Mouse (Mus musculus) thymus, postnatal 0 days (tissue): Measurements from ENCODE around the gene Rprd1b. TPM values are rescaled to one million over a fixed set of nuclear protein-coding genes. Genes with fewer than 3 reads are reported as not detected.
A peak's percentile ranks its signal among the peaks of the same experiment; 100 is the strongest.

Experiments used
- DNase-seq: peaks from one replicate; pipeline ENCODE4 v3.0.0-alpha.2; 2015; ENCODE audit warnings: low spot score
- polyA plus RNA-seq: library from polyadenylated mRNA; unstranded; fragments of >200 nt; fragmentation: Nextera tagmentation; extraction: Ambion mirVana; gene quantifications from 2 replicates; pipeline ENCODE4 v1.2.1, GENCODE M21; 2015

The Rprd1b gene
- polyA plus RNA-seq, 1 experiment from 2014 or later: 47.8 TPM

DNA sequence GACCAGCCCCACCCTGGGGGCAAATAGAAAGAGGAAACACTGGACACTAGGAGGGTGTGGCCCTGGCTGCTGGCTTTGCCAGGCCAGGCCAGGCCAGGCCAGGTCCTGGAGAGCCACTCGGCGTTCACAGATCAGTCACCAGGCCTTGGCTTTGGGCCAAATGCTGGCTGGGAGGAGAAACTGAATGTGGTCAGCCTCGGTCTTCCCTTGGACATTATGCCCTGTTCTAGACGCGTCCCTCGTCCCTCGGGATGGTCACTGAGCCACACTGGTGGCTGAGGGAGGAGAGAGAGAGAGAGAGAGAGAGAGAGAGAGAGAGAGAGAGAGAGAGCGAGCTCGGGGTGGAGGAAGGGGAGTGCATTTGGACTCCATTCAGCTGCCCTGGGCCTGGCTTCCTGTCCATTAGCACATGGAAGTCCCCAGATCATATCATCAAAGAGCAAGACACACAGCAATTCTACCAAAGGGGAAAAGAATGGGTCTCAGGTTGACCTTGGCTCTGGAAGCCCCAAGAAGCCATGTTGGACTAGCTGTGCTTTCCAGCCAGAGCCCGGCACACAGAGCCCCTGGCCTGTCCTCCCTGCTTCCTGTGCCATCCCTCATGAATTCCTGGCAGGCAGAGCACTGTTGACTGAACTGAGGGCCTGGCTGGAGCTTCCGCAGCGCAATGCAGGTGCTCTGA lies 93.5 kb downstream of the Rprd1b start:
- no peak for DNase-seq

DNA sequence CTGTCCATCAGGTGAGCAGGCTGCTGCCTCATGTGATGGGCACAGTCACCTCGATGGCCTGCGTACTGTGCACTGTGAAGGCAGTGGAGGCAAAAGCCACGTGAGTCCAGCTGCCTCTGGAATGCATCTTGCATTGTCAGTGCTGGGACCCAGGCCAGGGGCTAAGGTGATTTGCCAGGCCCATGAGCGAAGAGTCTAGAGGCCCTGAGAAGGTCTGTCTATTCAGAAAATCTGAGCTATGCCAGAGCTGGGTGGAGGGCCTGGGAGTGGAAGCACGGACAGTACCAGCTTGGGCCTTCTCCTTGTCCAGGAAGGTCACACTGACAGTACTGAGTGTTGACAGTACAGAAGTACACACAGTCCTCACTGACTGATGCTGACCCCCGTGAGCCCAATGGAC lies 94.5 kb downstream of the Rprd1b start:
- no peak for DNase-seq

- no peak for DNase-seq
Observed at GRCm38 (mm10) chr2:158127245-158127644, 98.9 kb downstream of the Rprd1b start.

DNA sequence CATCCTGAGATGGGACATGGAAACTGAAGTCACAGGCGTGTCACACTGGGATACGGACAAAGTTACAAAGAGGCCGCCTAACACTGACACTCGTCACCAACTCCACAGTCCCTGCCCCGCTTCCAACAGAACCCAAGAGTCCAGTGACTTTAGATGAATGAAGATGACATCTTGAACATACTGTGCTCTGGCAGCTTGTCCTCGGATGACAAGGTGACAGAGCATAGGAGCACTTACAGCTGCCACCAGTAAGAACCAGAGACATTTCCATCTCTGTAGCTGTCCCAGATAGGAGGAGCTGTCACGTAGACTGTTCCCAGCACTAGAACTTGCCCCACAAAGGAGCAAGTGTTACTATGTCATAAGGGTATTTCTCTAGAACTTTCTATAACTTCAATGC lies 99.6 kb downstream of the Rprd1b start:
- DNase-seq: no peak

DNA sequence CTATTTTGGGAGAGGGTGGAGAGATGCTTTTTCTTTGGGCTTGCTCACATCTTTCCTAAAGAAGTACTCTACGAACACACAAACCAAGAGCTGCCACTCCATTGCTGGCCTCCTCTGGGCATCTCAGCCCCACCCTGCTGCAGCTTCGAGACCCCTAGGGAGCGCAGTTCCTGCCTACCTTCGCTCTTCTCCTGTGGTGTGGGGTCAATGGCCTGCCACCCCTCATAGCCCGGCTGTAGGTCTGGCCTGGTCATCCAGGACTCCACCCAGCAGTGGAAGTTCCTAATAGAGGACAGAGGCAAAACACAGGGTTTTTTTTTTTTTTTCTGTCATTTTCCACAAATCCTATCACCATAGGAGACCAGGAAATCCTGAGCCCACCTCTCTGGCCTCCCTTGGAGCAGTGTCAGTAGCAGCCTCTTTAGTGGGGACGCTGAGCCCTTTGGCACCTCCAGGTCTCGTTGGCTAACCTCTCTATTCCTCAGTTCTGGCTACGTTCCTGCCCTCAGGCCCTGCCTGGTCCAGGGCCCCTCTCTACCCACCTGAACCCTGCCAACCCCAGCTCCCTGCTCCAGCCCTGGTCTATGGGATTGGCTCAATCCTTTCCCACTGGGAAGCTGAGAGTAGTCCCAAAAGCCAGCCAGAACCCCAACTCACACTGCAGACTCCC lies 100.3 kb downstream of the Rprd1b start:
- no peak for DNase-seq

- no peak for DNase-seq
Observed at GRCm38 (mm10) chr2:158129291-158130002, 101.2 kb downstream of the Rprd1b start.

GRCm38 (mm10) chr2:158130391-158130986 lies 102.2 kb downstream of the Rprd1b start:
- DNase-seq: no peak

GRCm38 (mm10) chr2:158131197-158131835 lies 103.0 kb downstream of the Rprd1b start:
- no peak for DNase-seq

- DNase-seq: no peak
Observed at GRCm38 (mm10) chr2:158132320-158132719, 104.0 kb downstream of the Rprd1b start.

GRCm38 (mm10) chr2:158133050-158133449 lies 104.8 kb downstream of the Rprd1b start:
- peak; percentile 36 for DNase-seq

GRCm38 (mm10) chr2:158136205-158136604 lies 107.9 kb downstream of the Rprd1b start:
- DNase-seq: no peak

- no peak for DNase-seq
Observed at GRCm38 (mm10) chr2:158137771-158138170, 109.5 kb downstream of the Rprd1b start.

DNA sequence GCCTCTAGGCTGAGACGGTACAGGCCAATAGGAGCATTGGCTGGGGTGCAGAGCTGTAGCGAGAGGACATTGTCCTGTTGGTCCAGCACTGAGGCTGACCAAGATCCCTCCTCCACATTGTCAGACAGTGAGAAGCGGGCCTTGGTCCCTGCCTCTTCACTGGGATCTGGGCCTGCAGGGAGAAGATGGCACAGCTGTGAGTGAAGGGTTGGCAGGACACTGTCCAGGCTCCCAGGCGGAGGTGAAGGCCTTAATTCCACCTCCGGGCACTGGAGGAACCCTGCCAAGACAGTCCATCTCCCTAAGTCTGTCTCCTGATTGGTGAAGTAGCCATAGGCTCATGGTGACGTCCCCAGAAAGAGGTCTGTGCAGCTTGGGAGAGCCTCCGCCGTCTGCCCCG lies 110.5 kb downstream of the Rprd1b start:
- DNase-seq: no peak

- no peak for DNase-seq
Observed at GRCm38 (mm10) chr2:158139628-158140027, 111.3 kb downstream of the Rprd1b start.

- DNase-seq: no peak
Observed at GRCm38 (mm10) chr2:158140664-158141063, 112.4 kb downstream of the Rprd1b start.

GRCm38 (mm10) chr2:158141271-158141670 lies 113.0 kb downstream of the Rprd1b start:
- DNase-seq: no peak

DNA sequence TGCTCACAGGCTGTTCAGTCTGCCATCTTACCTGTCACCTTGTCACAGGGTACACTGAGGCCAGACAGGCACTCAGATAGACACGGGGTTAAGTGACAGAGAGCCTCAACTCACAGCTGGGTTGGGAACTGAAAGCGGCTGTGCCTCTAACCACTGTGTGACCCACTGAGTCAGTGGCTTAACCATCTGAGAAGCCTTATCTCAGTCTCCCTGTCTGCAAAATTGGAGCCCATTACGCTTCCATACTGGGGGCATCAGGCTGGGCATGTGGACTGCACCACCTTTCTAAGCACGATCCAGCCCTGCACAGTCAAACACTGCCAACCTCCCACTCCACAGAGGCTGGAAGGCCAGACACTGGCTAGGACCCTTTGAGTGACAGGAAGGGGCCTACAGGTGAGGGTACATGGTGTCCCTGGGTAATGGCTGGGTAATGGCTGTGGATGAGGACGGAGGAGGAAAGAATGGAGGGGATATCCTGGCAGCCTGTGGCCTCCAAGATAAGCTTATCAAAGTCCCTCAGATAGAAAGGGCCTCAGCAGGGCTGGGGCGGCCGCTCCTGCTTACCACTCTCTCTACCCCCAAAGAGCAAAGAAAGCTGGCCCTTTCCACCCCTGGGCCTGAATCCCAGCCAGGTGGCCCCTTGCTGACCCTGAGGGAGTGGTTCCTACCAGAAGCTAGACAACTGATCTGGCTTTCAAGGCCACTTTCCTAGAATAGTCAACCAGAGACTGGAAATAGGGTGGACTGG lies 113.6 kb downstream of the Rprd1b start:
- DNase-seq: no peak

DNA sequence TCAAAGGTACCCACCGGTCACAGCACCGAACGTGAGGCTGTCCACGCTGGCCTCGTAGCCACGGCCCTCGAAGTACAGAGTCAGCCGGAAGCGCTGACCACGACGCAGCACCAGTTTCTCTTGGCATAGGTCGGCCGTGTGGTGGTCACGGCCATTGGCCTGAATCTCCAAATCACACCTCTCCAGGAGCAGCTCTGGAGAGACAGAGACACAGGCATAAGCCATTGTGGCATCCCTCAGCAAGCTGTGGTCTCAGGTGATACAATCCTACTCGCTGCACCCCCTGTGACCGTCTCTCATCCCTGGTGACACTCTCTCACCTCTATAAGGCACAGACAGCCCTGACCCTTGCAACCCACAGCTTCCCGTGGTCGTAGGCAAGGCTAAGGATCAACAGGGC lies 114.7 kb downstream of the Rprd1b start:
- DNase-seq: no peak

DNA sequence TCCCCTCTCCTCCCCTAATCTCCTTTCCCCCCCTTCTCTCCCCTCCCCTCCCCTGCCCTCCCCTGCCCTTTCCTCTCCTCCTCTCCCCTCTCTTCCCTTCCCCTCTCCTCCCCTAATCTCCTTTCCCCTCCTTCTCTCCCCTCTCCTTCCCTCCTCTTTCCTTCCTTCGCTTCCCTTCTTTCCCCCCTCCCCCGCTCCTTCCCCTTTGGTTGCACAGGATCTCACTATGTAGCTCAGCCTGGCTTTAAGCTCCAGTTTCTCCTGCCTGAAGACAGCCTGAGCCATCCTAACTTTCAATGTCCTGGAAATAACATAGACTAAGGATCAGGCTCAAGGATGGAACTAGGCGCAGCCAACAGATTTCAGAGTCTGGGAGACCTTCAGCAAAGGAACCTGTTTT lies 115.5 kb downstream of the Rprd1b start:
- no peak for DNase-seq

GRCm38 (mm10) chr2:158144263-158144662 lies 116.0 kb downstream of the Rprd1b start:
- DNase-seq: no peak
